In genomic region chr12:76254725-76255498, GRCm38 (mm10) we compare ENCODE assay signal across 8 mouse cellular contexts. TPM values are rescaled to one million over a fixed set of nuclear protein-coding genes. Genes with fewer than 3 reads are reported as not detected.
DNase-seq lines count a peak whose midpoint lies in the region; ATAC-seq lines count a peak whose summit lies in the region.

Gene Mthfd1, plus strand, starts transcription at chr12:76255298.

- no peaks in the 10 kb centered on the region for H3K27me3 ChIP-seq in heart, embryonic 14.5 days (ENCODE audit: control insufficient read depth, insufficient read depth, low read length)
- H3K27me3 ChIP-seq in liver, embryonic 13.5 days, result no peaks in the 10 kb centered on the region
- H3K27me3 ChIP-seq in stomach, embryonic 16.5 days (ENCODE audit: control insufficient read depth, insufficient read depth, low read length), result no peaks in the 10 kb centered on the region

- no peaks in the 10 kb centered on the region for H3K9me3 ChIP-seq in heart, embryonic 14.5 days (ENCODE audit: control insufficient read depth, low read length)
- H3K9me3 ChIP-seq in liver, embryonic 13.5 days (replicated peaks), result no peaks in the 10 kb centered on the region
- H3K9me3 ChIP-seq in stomach, embryonic 16.5 days (replicated peaks; ENCODE audit: control insufficient read depth, low read length), result no peaks in the 10 kb centered on the region

- DNase-seq in c-Kit-negative CD71-positive TER-119-positive erythroid progenitor cells, embryonic 14.5 days (ENCODE audit: low read depth, low spot score), result peak; percentile 83
- peak; percentile 92 for DNase-seq in fibroblast of lung, adult 2 months (ENCODE audit: low read depth)
- DNase-seq in kidney, postnatal 14 days, result peak; percentile 97
- DNase-seq in liver, embryonic 13.5 days, result peak; percentile 95
- peak; percentile 91 for DNase-seq in neural tube, embryonic 10.5 days (ENCODE audit: extremely low spot score, low spot score)

- peaks cover 2 to 9% of the 10 kb centered on the region in 2 experiments; a peak in 2 of 4 replicates for H3K4me1 ChIP-seq in heart, embryonic 14.5 days (ENCODE audit: control insufficient read depth in 2 of 2, insufficient read depth in 2 of 2, low read length in 2 of 2)
- H3K4me1 ChIP-seq in liver, embryonic 13.5 days (replicated peaks), result peaks cover 43% of the 10 kb centered on the region
- H3K4me1 ChIP-seq in stomach, embryonic 16.5 days (ENCODE audit: control insufficient read depth, insufficient read depth, low read length), result peaks cover 11% of the 10 kb centered on the region

- peak within 1 kb of the TSS; percentile 51 to 76 for H3K4me3 ChIP-seq in heart, embryonic 14.5 days (ENCODE audit: control insufficient read depth in 1 of 2, insufficient read depth in 1 of 2, low read depth in 1 of 2, low read length in 2 of 2)
- peak within 1 kb of the TSS; percentile 71 for H3K4me3 ChIP-seq in liver, embryonic 13.5 days (replicated peaks)
- peak within 1 kb of the TSS; percentile 77 for H3K4me3 ChIP-seq in stomach, embryonic 16.5 days (replicated peaks; ENCODE audit: low read length)

- H3K4me2 ChIP-seq in heart, embryonic 14.5 days (ENCODE audit: low read length), result peak within 1 kb of the TSS; percentile 88
- peak within 1 kb of the TSS; percentile 97 for H3K4me2 ChIP-seq in liver, embryonic 13.5 days
- peak within 1 kb of the TSS; percentile 99 for H3K4me2 ChIP-seq in stomach, embryonic 16.5 days (ENCODE audit: low read depth, low read length)

- peak within 1 kb of the TSS; percentile 79 for H3K9ac ChIP-seq in heart, embryonic 14.5 days (ENCODE audit: low read length)
- H3K9ac ChIP-seq in liver, embryonic 13.5 days, result peak within 1 kb of the TSS; percentile 80
- peak within 1 kb of the TSS; percentile 80 for H3K9ac ChIP-seq in stomach, embryonic 16.5 days (ENCODE audit: low read length)

- peak; percentile 95 for ATAC-seq in CD4-positive, CD25-positive, alpha-beta regulatory T cell, adult 4 months
- ATAC-seq in heart, embryonic 14.5 days (ENCODE audit: insufficient number of reproducible peaks, insufficient read depth, low FRiP score, low read depth), result peak; percentile 99
- peak; percentile 99 for ATAC-seq in liver, embryonic 13.5 days (ENCODE audit: low read depth)
- peak; percentile 99 for ATAC-seq in stomach, embryonic 16.5 days (ENCODE audit: insufficient read depth, low FRiP score)

- no peaks in the 10 kb centered on the region for H3K36me3 ChIP-seq in heart, embryonic 14.5 days (ENCODE audit: control insufficient read depth, insufficient read depth, low read length)
- no peaks in the 10 kb centered on the region; the same call in 1 of the 2 replicates for H3K36me3 ChIP-seq in liver, embryonic 13.5 days
- no peaks in the 10 kb centered on the region for H3K36me3 ChIP-seq in stomach, embryonic 16.5 days (ENCODE audit: control insufficient read depth, insufficient read depth, low read length)

- 2% methylated on average over 43 of the region's 43 CpGs for WGBS in heart, embryonic 14.5 days
- WGBS in liver, embryonic 13.5 days (ENCODE audit: insufficient replicate concordance), result 3% methylated on average over 43 of the region's 43 CpGs
- WGBS in stomach, embryonic 16.5 days, result 2% methylated on average over 43 of the region's 43 CpGs

- H3K27ac ChIP-seq in heart, embryonic 14.5 days (replicated peaks in 1 of 2; ENCODE audit: control insufficient read depth in 1 of 2, insufficient read depth in 1 of 2, low read depth in 2 of 2, low read length in 2 of 2), result peak within 1 kb of the TSS; percentile 67 to 71
- peak within 1 kb of the TSS; percentile 74 for H3K27ac ChIP-seq in liver, embryonic 13.5 days
- H3K27ac ChIP-seq in stomach, embryonic 16.5 days (ENCODE audit: low read length), result peak within 1 kb of the TSS; percentile 90

RNA-seq across cellular contexts. Expression of gene Mthfd1, which starts in this region (rescaled TPM):
- 10 to 100 TPM; 28.2 to 43.5 TPM for polyA plus RNA-seq in CD4-positive, CD25-positive, alpha-beta regulatory T cell, adult 4 months (2017; shearing (Covaris generic))
- polyA plus RNA-seq in heart, embryonic 14.5 days (2014; fragmentation: Nextera tagmentation; extraction: Ambion mirVana), result 37.2 and 37.3 TPM in 2 replicates
- 111 and 125 TPM in 2 replicates for polyA plus RNA-seq in liver, embryonic 13.5 days (2015; fragmentation: Nextera tagmentation; extraction: Ambion mirVana)
- 80.1 and 82.4 TPM in 2 replicates for polyA plus RNA-seq in stomach, embryonic 16.5 days (2015; fragmentation: Nextera tagmentation; extraction: Ambion mirVana)

Comparison
In these comparisons a context has a peak if more than half of its experiments do, and no peak if none do; other contexts are left out.
1. Peak in every context shown above with its lines: DNase-seq, ATAC-seq, H3K4me3 ChIP-seq and H3K27ac ChIP-seq.